Mouse (Mus musculus) CH12.LX (cell line): Measurements from ENCODE around the gene Rps16. TPM values are rescaled to one million over a fixed set of nuclear protein-coding genes. Genes with fewer than 3 reads are reported as not detected.

Experiments used
- DNase-seq: peaks from one replicate; pipeline ENCODE4 v3.0.0-alpha.2; 2013; ENCODE audit errors: extremely low read depth
- H3K27ac ChIP-seq: 2 replicates; pipeline ENCODE4 v1.5.1; 2012; ENCODE audit warnings: low read depth, mild to moderate bottlenecking, control low read depth, moderate library complexity; ENCODE audit not compliant: insufficient read depth
- H3K27me3 ChIP-seq: replicated peaks from 2 replicates; pipeline ENCODE3; 2012; ENCODE audit warnings: inconsistent platforms
- H3K36me3 ChIP-seq, 2 experiments: replicated peaks in 1 of 2; 2 replicates each; pipeline versions ENCODE3 to v1.6.1; 2012; ENCODE audit warnings: inconsistent platforms in 1 of 2, low read length in 1 of 2, mild to moderate bottlenecking in 1 of 2, mixed read lengths in 1 of 2, moderate library complexity in 1 of 2; ENCODE audit not compliant: control insufficient read depth in 1 of 2, insufficient read depth in 1 of 2
- H3K4me1 ChIP-seq, 2 experiments: 2 replicates each; pipeline ENCODE4 v1.6.1; 2012; ENCODE audit warnings: inconsistent platforms in 1 of 2, moderate library complexity in 1 of 2; ENCODE audit not compliant: insufficient read depth in 2 of 2, control insufficient read depth in 1 of 2
- H3K4me2 ChIP-seq: 2 replicates; pipeline ENCODE4 v1.6.1; 2012; ENCODE audit warnings: low read depth, mild to moderate bottlenecking, control low read depth; ENCODE audit not compliant: poor library complexity, insufficient read depth, severe bottlenecking
- H3K4me3 ChIP-seq, 3 experiments: fragments of 150-350 bp in 1 of 3; sonication (generic) in 1 of 3; replicated peaks in 1 of 3; 2 replicates each; pipeline versions ENCODE3 to v1.5.1; 2011 to 2012; ENCODE audit warnings: low read depth in 2 of 3, low read length in 2 of 3, mild to moderate bottlenecking in 2 of 3, moderate library complexity in 2 of 3, control low read depth in 1 of 3, improper control_type of control experiment in 1 of 3, inconsistent platforms in 1 of 3, mixed read lengths in 1 of 3; ENCODE audit not compliant: poor library complexity in 1 of 3
- H3K79me2 ChIP-seq: replicated peaks from 2 replicates; pipeline ENCODE4 v1.6.1; 2012; ENCODE audit warnings: mild to moderate bottlenecking, moderate library complexity; ENCODE audit not compliant: control insufficient read depth, poor library complexity, insufficient read depth, severe bottlenecking; ENCODE audit errors: extremely low read depth
- H3K9ac ChIP-seq: 2 replicates; pipeline ENCODE4 v1.6.1; 2012; ENCODE audit warnings: low read depth, mild to moderate bottlenecking, control low read depth, moderate library complexity; ENCODE audit not compliant: insufficient read depth
- H3K9me3 ChIP-seq: replicated peaks from 2 replicates; pipeline ENCODE3; 2012; ENCODE audit warnings: low read length, inconsistent platforms, mixed read lengths
- CHD1 ChIP-seq: IDR thresholded peaks from 2 replicates; pipeline ENCODE4 v1.6.1; 2012; ENCODE audit warnings: low read depth, low read length, improper control_type of control experiment, inconsistent platforms
- CHD2 ChIP-seq: IDR thresholded peaks from 2 replicates; pipeline ENCODE4 v1.6.1; 2011; ENCODE audit warnings: low read length, improper control_type of control experiment
- IRF4 ChIP-seq: IDR thresholded peaks from 2 replicates; pipeline ENCODE4 v1.6.1; 2014; ENCODE audit warnings: low read depth, mild to moderate bottlenecking, inconsistent platforms, low read length, improper control_type of control experiment
- JUN ChIP-seq: IDR thresholded peaks from 2 replicates; pipeline ENCODE4 v1.6.1; 2011; ENCODE audit warnings: low read depth, mild to moderate bottlenecking, low read length, improper control_type of control experiment, moderate library complexity; ENCODE audit not compliant: insufficient read depth
- KAT2A ChIP-seq: IDR thresholded peaks from 2 replicates; pipeline ENCODE4 v1.6.1; 2012; ENCODE audit warnings: low read length, improper control_type of control experiment, inconsistent platforms; ENCODE audit not compliant: insufficient replicate concordance
- MAX ChIP-seq: IDR thresholded peaks from 2 replicates; pipeline ENCODE4 v1.6.1; 2011; ENCODE audit warnings: low read length, improper control_type of control experiment
- MXI1 ChIP-seq: IDR thresholded peaks from 2 replicates; pipeline ENCODE4 v1.6.1; 2011; ENCODE audit warnings: mild to moderate bottlenecking, low read depth, low read length, improper control_type of control experiment
- MYC ChIP-seq: IDR thresholded peaks from 2 replicates; pipeline ENCODE4 v1.6.1; 2011; ENCODE audit warnings: low read depth, mild to moderate bottlenecking, improper control_type of control experiment, low read length
- POLR2A ChIP-seq: IDR thresholded peaks from 2 replicates; pipeline ENCODE4 v1.6.1; 2011; ENCODE audit warnings: low read depth, mild to moderate bottlenecking, improper control_type of control experiment, low read length
- POLR2AphosphoS2 ChIP-seq: IDR thresholded peaks from 2 replicates; pipeline ENCODE4 v1.6.1; 2011; ENCODE audit warnings: low read depth, low read length, improper control_type of control experiment
- RAD21 ChIP-seq: IDR thresholded peaks from 2 replicates; pipeline ENCODE4 v1.6.1; 2011; ENCODE audit warnings: low read depth, mild to moderate bottlenecking, low read length, improper control_type of control experiment, moderate library complexity
- RCOR1 ChIP-seq: conservative IDR thresholded peaks from 2 replicates; pipeline ENCODE4 v1.6.1; 2012; ENCODE audit warnings: low read depth, mild to moderate bottlenecking, inconsistent platforms, low read length, improper control_type of control experiment
- TCF12 ChIP-seq: IDR thresholded peaks from 2 replicates; pipeline ENCODE4 v1.6.1; 2014; ENCODE audit warnings: low read depth, mild to moderate bottlenecking, inconsistent platforms, low read length, improper control_type of control experiment
- USF1 ChIP-seq: IDR thresholded peaks from 2 replicates; pipeline ENCODE4 v1.6.1; 2014; ENCODE audit warnings: low read depth, mild to moderate bottlenecking, inconsistent platforms, low read length, improper control_type of control experiment
- ZNF384 ChIP-seq: IDR thresholded peaks from 2 replicates; pipeline ENCODE4 v1.6.1; 2012; ENCODE audit warnings: low read depth, low read length, improper control_type of control experiment, inconsistent platforms
- dilution Hi-C: fragments of 300-500 bp; cut with MboI; formaldehyde crosslinking; loops from 2 replicates; pipeline ENCODE4 v1.14.3; 2020; ENCODE audit warnings: low sequenced_read_pairs; ENCODE audit not compliant: extremely low pct_unique_long_range_greater_than_20kb, extremely low pct_ligation_motif_present
- in situ Hi-C: fragments of 300-500 bp; cut with MboI; formaldehyde crosslinking; loops from 3 replicates; pipeline ENCODE4 v1.14.3; 2019; ENCODE audit warnings: low sequenced_read_pairs, low pct_ligation_motif_present, low pct_unique_long_range_greater_than_20kb, mixed read lengths
- polyA plus RNA-seq: library from polyadenylated mRNA; unstranded; fragments of >175 nt; gene quantifications from 2 replicates; pipeline ENCODE4 v1.2.1, GENCODE M21; 2012; ENCODE audit warnings: low read depth; ENCODE audit not compliant: insufficient read length
- total RNA-seq, 2 experiments: library from RNA; depleted of rRNA; stranded (reverse); fragments of 300-350 nt in 1 of 2; fragments of >200 nt in 1 of 2; gene quantifications; 2 replicates each; pipeline ENCODE4 v1.2.3; 2012 to 2014

Rps16 gene
- total and polyA plus RNA-seq, 3 experiments, result 66.7 to 2,040 (median 1,254) TPM

DNA sequence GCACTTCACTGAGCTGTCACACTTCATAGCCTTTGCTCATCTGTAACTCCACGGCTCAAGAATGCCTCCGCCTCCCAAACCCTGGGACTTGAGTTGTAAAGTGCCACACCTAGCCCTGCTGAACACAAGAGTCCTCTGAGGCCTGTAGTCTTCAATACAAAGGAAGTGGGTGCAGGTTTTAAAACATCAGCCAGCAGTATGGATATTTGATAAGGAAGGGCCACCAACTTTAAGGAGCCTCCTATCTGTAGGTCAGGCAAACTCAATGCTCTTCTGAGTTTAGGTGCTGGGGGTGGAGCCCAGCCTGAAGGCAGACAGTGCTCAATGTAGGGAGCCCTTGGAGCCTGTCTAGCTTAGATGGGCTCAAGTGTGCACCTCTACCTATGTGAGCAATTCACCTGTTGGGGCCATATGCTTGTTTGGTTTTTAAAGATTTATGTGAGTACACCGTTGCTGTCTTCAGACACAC lies 3.7 kb downstream of the Rps16 start:
- Histone ChIP-seq H3K4me1 (peaks cover 8 to 34% of the 10 kb centered on the region in 2 experiments), H3K9me3 (no peaks in the 10 kb centered on the region), H3K27ac (no peak overlapping the region), H3K9ac (no peak overlapping the region), H3K4me2 (no peak overlapping the region), H3K4me3 (no peak overlapping the region), H3K79me2 (peaks cover 17% of the 10 kb centered on the region), H3K27me3 (no peaks in the 10 kb centered on the region), H3K36me3 (peaks cover 31 to 42% of the 10 kb centered on the region in 2 experiments)
- in situ Hi-C loops, result no loop called here
- DNase-seq, result no peak
- no peak for TF ChIP-seq JUN
- TF ChIP-seq MXI1, result no peak
- TF ChIP-seq USF1, result no peak
- TF ChIP-seq MAX, result no peak
- peak; percentile 89; the same call in 1 of the 2 replicates for TF ChIP-seq POLR2AphosphoS2
- TF ChIP-seq RCOR1, result no peak
- peak; percentile 34; the same call in 1 of the 2 replicates for TF ChIP-seq CHD2
- TF ChIP-seq KAT2A, result no peak
- TF ChIP-seq MYC, result no peak
- peak; percentile 52 for TF ChIP-seq POLR2A
- TF ChIP-seq RAD21, result no peak
- dilution Hi-C loops, result no loop called here

DNA sequence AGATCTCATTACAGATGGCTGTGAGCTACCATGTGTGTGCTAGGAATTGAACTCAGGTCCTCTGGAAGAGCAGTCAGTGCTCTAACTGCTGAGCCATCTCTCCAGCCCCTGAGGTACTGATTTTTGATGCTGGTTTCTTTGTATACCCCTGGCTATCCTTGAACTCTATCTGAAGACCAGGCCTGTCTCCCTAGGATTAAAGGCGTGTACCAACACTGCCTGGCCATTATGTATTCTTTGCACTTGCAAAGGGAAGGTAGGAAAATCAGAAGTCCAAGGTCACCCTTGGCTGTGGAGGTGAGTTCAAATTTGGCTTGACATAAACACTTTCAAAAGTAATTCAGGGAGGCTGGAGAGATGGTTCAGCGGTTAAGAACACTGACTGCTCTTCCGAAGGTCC lies 4.1 kb downstream of the Rps16 start:
- Histone ChIP-seq H3K79me2 (peaks cover 17% of the 10 kb centered on the region), H3K9ac (no peak overlapping the region), H3K27me3 (no peaks in the 10 kb centered on the region), H3K4me1 (peaks cover 8 to 33% of the 10 kb centered on the region in 2 experiments), H3K9me3 (no peaks in the 10 kb centered on the region), H3K4me3 (no peak overlapping the region), H3K36me3 (peaks cover 31 to 46% of the 10 kb centered on the region in 2 experiments), H3K4me2 (no peak overlapping the region), H3K27ac (no peak overlapping the region)
- TF ChIP-seq RAD21 (no peak), USF1 (no peak), ZNF384 (no peak), CHD2 (no peak), IRF4 (no peak)
- no peak for DNase-seq
- dilution Hi-C loops, result no loop called here
- in situ Hi-C loops, result no loop called here

DNA sequence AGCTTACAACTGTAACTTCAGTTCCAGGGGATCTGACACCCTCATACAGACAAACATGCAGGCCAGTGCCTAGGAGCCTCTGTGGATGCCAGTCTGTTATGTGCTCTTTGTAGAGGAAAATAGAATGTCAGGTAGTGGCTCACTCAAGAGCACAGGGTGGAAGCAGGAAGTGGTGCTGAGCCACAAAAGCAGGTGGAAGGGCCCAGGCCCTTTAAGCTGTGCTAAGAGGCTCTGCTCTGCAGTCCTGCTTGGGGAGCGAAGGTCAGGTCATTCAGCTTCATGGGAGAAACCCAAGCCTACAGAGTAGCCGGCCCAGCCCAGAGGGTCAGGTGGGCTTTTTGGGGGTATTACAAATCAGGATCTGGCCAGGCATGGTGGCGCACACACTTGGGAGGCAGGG lies 4.8 kb downstream of the Rps16 start:
- peaks cover 17% of the 10 kb centered on the region for H3K79me2 ChIP-seq
- dilution Hi-C loops (no loop called here), in situ Hi-C loops (no loop called here)
- TF ChIP-seq ZNF384 (no peak), CHD1 (no peak), TCF12 (no peak), POLR2A (peak; percentile 22; the same call in 1 of the 2 replicates)
- no peak for DNase-seq
- peaks cover 8 to 28% of the 10 kb centered on the region in 2 experiments for H3K4me1 ChIP-seq
- peaks cover 36 to 52% of the 10 kb centered on the region in 2 experiments for H3K36me3 ChIP-seq
- H3K4me2 ChIP-seq, result no peak overlapping the region
- no peaks in the 10 kb centered on the region for H3K27me3 ChIP-seq
- H3K9me3 ChIP-seq, result no peaks in the 10 kb centered on the region
- no peak overlapping the region for H3K4me3 ChIP-seq
- no peak overlapping the region for H3K9ac ChIP-seq
- no peak overlapping the region for H3K27ac ChIP-seq
